ENCODE assay signal across 10 mouse cellular contexts in genomic region chr4:117890750-117891149, GRCm38 (mm10). TPM values are rescaled to one million over a fixed set of nuclear protein-coding genes. Genes with fewer than 3 reads are reported as not detected.
A peak's percentile ranks its signal among the peaks of the same experiment; 100 is the strongest.
DNase-seq lines count a peak whose midpoint lies in the region; ATAC-seq and TF ChIP-seq lines count a peak whose summit lies in the region.
"Had no signal": no experiment of that assay in that cellular context is flagged by ENCODE, and none has a peak within 500 bp of the region (broad histone marks: within the 10 kb centered on the region; RNA-seq: fewer than 3 reads in every experiment).

No protein-coding gene starts in this region.

- peaks cover 11% of the 10 kb centered on the region for H3K79me2 ChIP-seq in myocyte (ENCODE audit: control insufficient read depth, insufficient read depth)

- no peaks in the 10 kb centered on the region for H3K9me3 ChIP-seq in kidney, postnatal 0 days (replicated peaks; ENCODE audit: low read length)
- no peaks in the 10 kb centered on the region for H3K9me3 ChIP-seq in embryonic facial prominence, embryonic 14.5 days (ENCODE audit: control insufficient read depth, low read length)
- H3K9me3 ChIP-seq in intestine, embryonic 15.5 days = no peaks in the 10 kb centered on the region

- no peak overlapping the region for H3K9ac ChIP-seq in kidney, postnatal 0 days (ENCODE audit: low read depth, low read length)
- 0 out of 2 replicates have a peak overlapping the region, but pooled peaks have one; percentile 61 for H3K9ac ChIP-seq in embryonic facial prominence, embryonic 14.5 days (ENCODE audit: low read depth, low read length)
- H3K9ac ChIP-seq in intestine, embryonic 15.5 days = 0 out of 2 replicates have a peak overlapping the region, but pooled peaks have one; percentile 55

- DNase-seq in kidney, postnatal 0 days (ENCODE audit: low spot score) = no peak
- no peak for DNase-seq in kidney, postnatal 10 days
- DNase-seq in embryonic facial prominence, embryonic 14.5 days (ENCODE audit: low spot score) = no peak
- no peak for DNase-seq in gastrocnemius, adult 18-20 months (ENCODE audit: low spot score)
- no peak for DNase-seq in adrenal gland, postnatal 25 days
- DNase-seq in adrenal gland, adult 8-10 months = no peak
- DNase-seq: kidney, postnatal 4 days; thymus, postnatal 14 days had no signal

- TF ChIP-seq CTCF in kidney, postnatal 0 days (IDR thresholded peaks at IDR 0.05; ENCODE audit: low read depth) = no peak

- H3K27me3 ChIP-seq in kidney, postnatal 0 days (ENCODE audit: insufficient read depth, low read length) = no peaks in the 10 kb centered on the region
- no peaks in the 10 kb centered on the region for H3K27me3 ChIP-seq in embryonic facial prominence, embryonic 14.5 days (replicated peaks; ENCODE audit: control insufficient read depth, insufficient read depth, low read length)
- no peaks in the 10 kb centered on the region for H3K27me3 ChIP-seq in intestine, embryonic 15.5 days (replicated peaks)
- no peaks in the 10 kb centered on the region for H3K27me3 ChIP-seq in myocyte (ENCODE audit: control insufficient read depth, insufficient read depth, insufficient read length)

- 80% methylated on average over 8 of the region's 8 CpGs for WGBS in kidney, postnatal 0 days
- 83% methylated on average over 8 of the region's 8 CpGs for WGBS in embryonic facial prominence, embryonic 14.5 days
- 93% methylated on average over 8 of the region's 8 CpGs for WGBS in intestine, embryonic 15.5 days

- peaks cover 17% of the 10 kb centered on the region; the same call in 1 of the 2 replicates for H3K36me3 ChIP-seq in kidney, postnatal 0 days (ENCODE audit: insufficient read depth, low read length)
- peaks cover 24% of the 10 kb centered on the region for H3K36me3 ChIP-seq in embryonic facial prominence, embryonic 14.5 days (ENCODE audit: control insufficient read depth, insufficient read depth, low read length)
- peaks cover 21% of the 10 kb centered on the region for H3K36me3 ChIP-seq in intestine, embryonic 15.5 days
- H3K36me3 ChIP-seq in myocyte (ENCODE audit: control insufficient read depth, insufficient read depth) = peaks cover 2% of the 10 kb centered on the region

- no peak for TF ChIP-seq POLR2A in myocyte (IDR thresholded peaks at IDR 0.05; ENCODE audit: insufficient read length, low read depth)

- no peak for ATAC-seq in kidney, postnatal 0 days (replicated peaks; ENCODE audit: low FRiP score, low read depth)
- no peak for ATAC-seq in embryonic facial prominence, embryonic 14.5 days (ENCODE audit: low read depth)
- no peak for ATAC-seq in intestine, embryonic 15.5 days

- no peak overlapping the region for H3K27ac ChIP-seq in kidney, postnatal 0 days
- H3K27ac ChIP-seq in embryonic facial prominence, embryonic 14.5 days (replicated peaks; ENCODE audit: low read depth, low read length) = no peak overlapping the region
- no peak overlapping the region for H3K27ac ChIP-seq in intestine, embryonic 15.5 days

- H3ac ChIP-seq in myocyte (ENCODE audit: control insufficient read depth, insufficient read length) = no peak overlapping the region

- H3K4me3 ChIP-seq in kidney, postnatal 0 days (replicated peaks; ENCODE audit: low read depth, low read length) = no peak overlapping the region
- peak overlapping the region; percentile 73; the same call in 1 of the 2 replicates for H3K4me3 ChIP-seq in embryonic facial prominence, embryonic 14.5 days (ENCODE audit: low read depth, low read length)
- H3K4me3 ChIP-seq in intestine, embryonic 15.5 days (replicated peaks) = peak overlapping the region; percentile 71; the same call in 1 of the 2 replicates
- peak overlapping the region; percentile 40 for H3K4me3 ChIP-seq in myocyte

- peaks cover 11% of the 10 kb centered on the region for H3K4me1 ChIP-seq in kidney, postnatal 0 days (replicated peaks; ENCODE audit: insufficient read depth, low read length)
- peaks cover 16% of the 10 kb centered on the region; the same call in 1 of the 2 replicates for H3K4me1 ChIP-seq in embryonic facial prominence, embryonic 14.5 days (ENCODE audit: control insufficient read depth, insufficient read depth, low read length)
- H3K4me1 ChIP-seq in intestine, embryonic 15.5 days (replicated peaks) = peaks cover 23% of the 10 kb centered on the region

- peak overlapping the region; percentile 98; the same call in 1 of the 2 replicates for H3K4me2 ChIP-seq in kidney, postnatal 0 days (ENCODE audit: low read length)
- peak overlapping the region; percentile 75 for H3K4me2 ChIP-seq in embryonic facial prominence, embryonic 14.5 days (ENCODE audit: low read depth, low read length)
- H3K4me2 ChIP-seq in intestine, embryonic 15.5 days (replicated peaks) = peak overlapping the region; percentile 73
- H3K4me2 ChIP-seq in myocyte (ENCODE audit: low read depth) = peak overlapping the region; percentile 68

TF ChIP-seq in myocyte, 11 proteins besides CTCF, POLR2A, EP300 and RAD21:
- no peak for TF ChIP-seq E2F4 (IDR thresholded peaks at IDR 0.05; ENCODE audit: insufficient read depth)
- TF ChIP-seq MYOG (IDR thresholded peaks at IDR 0.05; ENCODE audit: control insufficient read depth in 1 of 3, insufficient read depth in 1 of 3, insufficient read length in 2 of 3, low read depth in 2 of 3) = no peak
- no peak for TF ChIP-seq MAX (IDR thresholded peaks at IDR 0.05; ENCODE audit: low read depth)
- no peak for TF ChIP-seq MYOD1 (IDR thresholded peaks at IDR 0.05; ENCODE audit: control insufficient read depth in 1 of 3, insufficient read length in 2 of 3, low read depth in 2 of 3)

RNA-seq across cellular contexts. Expression of gene Dph2, which starts 1.1 kb away (rescaled TPM):
- 12.5 and 14.2 TPM in 2 replicates for polyA plus RNA-seq in kidney, postnatal 0 days (2015; fragmentation: Nextera tagmentation; extraction: Ambion mirVana)
- polyA plus RNA-seq in embryonic facial prominence, embryonic 14.5 days (2014; fragmentation: Nextera tagmentation; extraction: Ambion mirVana) = 13.4 and 15.0 TPM in 2 replicates
- 17.1 and 18.3 TPM in 2 replicates for polyA plus RNA-seq in intestine, embryonic 15.5 days (2015; fragmentation: Nextera tagmentation; extraction: Ambion mirVana)
- polyA plus RNA-seq in myocyte (2012; fragmentation: generic; extraction: Trizol) = 8.5 TPM
- 1 to 10 TPM; 3.1 to 3.2 TPM for total RNA-seq in gastrocnemius, adult 18-20 months (2021)
- total RNA-seq in adrenal gland, postnatal 25 days (2021) = 10.6 and 14.2 TPM in 2 replicates
- total RNA-seq in adrenal gland, adult 8-10 months (2022) = 10 to 100 TPM in 3 of 4 experiments, 1 to 10 TPM in 1; 8.7 to 13.8 (median 11.2) TPM

RNA-seq across cellular contexts. Expression of gene Atp6v0b, which starts 3.6 kb away (rescaled TPM):
- 374 and 379 TPM in 2 replicates for polyA plus RNA-seq in kidney, postnatal 0 days (2015; fragmentation: Nextera tagmentation; extraction: Ambion mirVana)
- polyA plus RNA-seq in embryonic facial prominence, embryonic 14.5 days (2014; fragmentation: Nextera tagmentation; extraction: Ambion mirVana) = 199 and 230 TPM in 2 replicates
- polyA plus RNA-seq in intestine, embryonic 15.5 days (2015; fragmentation: Nextera tagmentation; extraction: Ambion mirVana) = 239 and 288 TPM in 2 replicates
- 470 TPM for polyA plus RNA-seq in myocyte (2012; fragmentation: generic; extraction: Trizol)
- total RNA-seq in gastrocnemius, adult 18-20 months (2021) = 10 to 100 TPM; 82.2 to 83.6 TPM
- total RNA-seq in adrenal gland, postnatal 25 days (2021) = 231 and 241 TPM in 2 replicates
- 100 to 1,000 TPM; 234 to 264 (median 239) TPM for total RNA-seq in adrenal gland, adult 8-10 months (2022)

RNA-seq across cellular contexts. Expression of gene B4galt2, which starts 7.5 kb away (rescaled TPM):
- polyA plus RNA-seq in kidney, postnatal 0 days (2015; fragmentation: Nextera tagmentation; extraction: Ambion mirVana) = 17.1 and 18.2 TPM in 2 replicates
- polyA plus RNA-seq in embryonic facial prominence, embryonic 14.5 days (2014; fragmentation: Nextera tagmentation; extraction: Ambion mirVana) = 34.3 and 42.8 TPM in 2 replicates
- 14.0 and 15.6 TPM in 2 replicates for polyA plus RNA-seq in intestine, embryonic 15.5 days (2015; fragmentation: Nextera tagmentation; extraction: Ambion mirVana)
- 41.6 TPM for polyA plus RNA-seq in myocyte (2012; fragmentation: generic; extraction: Trizol)
- total RNA-seq in gastrocnemius, adult 18-20 months (2021) = 1 to 10 TPM; 1.8 to 2.0 TPM
- total RNA-seq in adrenal gland, postnatal 25 days (2021) = 12.6 and 18.6 TPM in 2 replicates
- 10 to 100 TPM; 13.8 to 23.0 (median 19.7) TPM for total RNA-seq in adrenal gland, adult 8-10 months (2022)

RNA-seq across cellular contexts. Expression of gene Ccdc24, which starts 18.4 kb away (rescaled TPM):
- 0.97 and 1.1 TPM in 2 replicates for polyA plus RNA-seq in kidney, postnatal 0 days (2015; fragmentation: Nextera tagmentation; extraction: Ambion mirVana)
- polyA plus RNA-seq in embryonic facial prominence, embryonic 14.5 days (2014; fragmentation: Nextera tagmentation; extraction: Ambion mirVana) = 2.3 and 3.3 TPM in 2 replicates
- polyA plus RNA-seq in intestine, embryonic 15.5 days (2015; fragmentation: Nextera tagmentation; extraction: Ambion mirVana) = 0.48 and 1.0 TPM in 2 replicates
- polyA plus RNA-seq in myocyte (2012; fragmentation: generic; extraction: Trizol) = 1.8 TPM
- total RNA-seq in gastrocnemius, adult 18-20 months (2021) = under 1 TPM in 1 of 2 experiments, not detected in 1; 0.52 TPM
- 0.79 TPM in 1 of 2 replicates, not detected in the other for total RNA-seq in adrenal gland, postnatal 25 days (2021)
- total RNA-seq in adrenal gland, adult 8-10 months (2022) = 1 to 10 TPM; 1.1 to 1.8 (median 1.5) TPM

RNA-seq across cellular contexts. Expression of gene Ipo13, which starts 24.0 kb away (rescaled TPM):
- 27.9 and 31.5 TPM in 2 replicates for polyA plus RNA-seq in kidney, postnatal 0 days (2015; fragmentation: Nextera tagmentation; extraction: Ambion mirVana)
- 38.2 and 40.6 TPM in 2 replicates for polyA plus RNA-seq in embryonic facial prominence, embryonic 14.5 days (2014; fragmentation: Nextera tagmentation; extraction: Ambion mirVana)
- 34.9 and 39.3 TPM in 2 replicates for polyA plus RNA-seq in intestine, embryonic 15.5 days (2015; fragmentation: Nextera tagmentation; extraction: Ambion mirVana)
- 62.2 TPM for polyA plus RNA-seq in myocyte (2012; fragmentation: generic; extraction: Trizol)
- 100 to 1,000 TPM; 262 to 289 TPM for total RNA-seq in gastrocnemius, adult 18-20 months (2021)
- total RNA-seq in adrenal gland, postnatal 25 days (2021) = 41.5 and 48.5 TPM in 2 replicates
- total RNA-seq in adrenal gland, adult 8-10 months (2022) = 10 to 100 TPM; 41.5 to 67.2 (median 54.8) TPM
